Mouse (Mus musculus) ES-Bruce4 (cell line): ENCODE measurements around the gene Arfip1. TPM values are rescaled to one million over a fixed set of nuclear protein-coding genes. Genes with fewer than 3 reads are reported as not detected.
A peak's percentile ranks its signal among the peaks of the same experiment; 100 is the strongest.

ENCODE experiments used
- H3K27ac ChIP-seq: 2 replicates; pipeline ENCODE4 v1.5.1; 2012; ENCODE audit warnings: low read length, inconsistent platforms; ENCODE audit not compliant: insufficient read depth
- H3K27me3 ChIP-seq: 2 replicates; pipeline ENCODE4 v1.6.1; 2012; ENCODE audit warnings: mild to moderate bottlenecking, low read length, inconsistent platforms; ENCODE audit not compliant: control insufficient read depth, poor library complexity, insufficient read depth, severe bottlenecking
- H3K36me3 ChIP-seq: 2 replicates; pipeline ENCODE4 v1.6.1; 2012; ENCODE audit warnings: inconsistent platforms, mild to moderate bottlenecking, low read length, moderate library complexity; ENCODE audit not compliant: control insufficient read depth, poor library complexity, insufficient read depth, severe bottlenecking
- H3K4me1 ChIP-seq: one replicate; pipeline ENCODE4 v1.8.1; 2011; ENCODE audit warnings: low read length; ENCODE audit not compliant: control insufficient read depth, insufficient read depth
- H3K4me3 ChIP-seq: 2 replicates; pipeline ENCODE4 v1.5.1; 2011; ENCODE audit warnings: low read depth, mild to moderate bottlenecking, low read length
- H3K9ac ChIP-seq: 2 replicates; pipeline ENCODE4 v1.6.1; 2012; ENCODE audit warnings: low read depth, mild to moderate bottlenecking, inconsistent platforms; ENCODE audit not compliant: poor library complexity, severe bottlenecking
- H3K9me3 ChIP-seq: replicated peaks from 2 replicates; pipeline ENCODE4 v1.6.1; 2012; ENCODE audit warnings: mild to moderate bottlenecking, low read length, inconsistent platforms; ENCODE audit not compliant: control insufficient read depth, poor library complexity, insufficient read depth, severe bottlenecking
- CTCF ChIP-seq: IDR thresholded peaks from one replicate; pipeline ENCODE4 v1.8.1; 2011; ENCODE audit warnings: low read depth, low read length
- EP300 ChIP-seq: IDR thresholded peaks from 2 replicates; pipeline ENCODE4 v1.6.1; 2011; ENCODE audit warnings: low read depth, low read length; ENCODE audit not compliant: insufficient read depth
- POLR2A ChIP-seq: IDR thresholded peaks from one replicate; pipeline ENCODE4 v1.8.1; 2011; ENCODE audit warnings: low read length; ENCODE audit not compliant: insufficient read depth
- polyA plus RNA-seq: library from polyadenylated mRNA; stranded (reverse); fragments of >200 nt; gene quantifications from 2 replicates; pipeline ENCODE4 v1.2.4, GENCODE M21; 2011; ENCODE audit warnings: low read depth; ENCODE audit not compliant: missing spikeins, insufficient read depth, insufficient read length

Arfip1 gene
- polyA plus RNA-seq, 1 experiment, result 32.9 TPM

- Histone ChIP-seq H3K27me3 (peaks cover 13% of the 10 kb centered on the region), H3K4me1 (no peaks in the 10 kb centered on the region)
These were observed 101.3 kb downstream of the Arfip1 start for GRCm38 (mm10) chr3:84481104-84481503.

GRCm38 (mm10) chr3:84480006-84480897, 102.2 kb downstream of the Arfip1 start, which contains the start of gene Fhdc1:
Gene Fhdc1 (minus strand): TSS chr3:84480429.
- peak within 1 kb of the TSS; percentile 92 for H3K4me3 ChIP-seq
- H3K4me1 ChIP-seq, result no peaks in the 10 kb centered on the region
- H3K27me3 ChIP-seq, result peaks cover 13% of the 10 kb centered on the region
- no peak within 1 kb of the TSS for H3K27ac ChIP-seq
- no peak for TF ChIP-seq POLR2A
- TF ChIP-seq CTCF, result no peak
- TF ChIP-seq EP300, result peak; percentile 6; the same call in 1 of the 2 replicates
- H3K36me3 ChIP-seq, result no peaks in the 10 kb centered on the region
- H3K9ac ChIP-seq, result peak within 1 kb of the TSS; percentile 57
- no peaks in the 10 kb centered on the region for H3K9me3 ChIP-seq

More at GRCm38 (mm10) chr3:84481104-84481503, 101.3 kb downstream of the Arfip1 start:
- Histone ChIP-seq H3K27ac (no peak overlapping the region), H3K4me3 (no peak overlapping the region), H3K9me3 (no peaks in the 10 kb centered on the region), H3K36me3 (no peaks in the 10 kb centered on the region), H3K9ac (peak overlapping the region; percentile 57; the same call in 1 of the 2 replicates)
- no peak for TF ChIP-seq POLR2A
- no peak for TF ChIP-seq EP300
- TF ChIP-seq CTCF, result no peak

GRCm38 (mm10) chr3:84479293-84480005, 103.0 kb downstream of the Arfip1 start:
- no peaks in the 10 kb centered on the region for H3K9me3 ChIP-seq
- TF ChIP-seq EP300, result no peak
- no peak for TF ChIP-seq POLR2A
- TF ChIP-seq CTCF, result no peak
- H3K27me3 ChIP-seq, result peaks cover 13% of the 10 kb centered on the region
- no peaks in the 10 kb centered on the region for H3K36me3 ChIP-seq
- H3K4me1 ChIP-seq, result no peaks in the 10 kb centered on the region
- H3K4me3 ChIP-seq, result peak overlapping the region; percentile 92
- peak overlapping the region; percentile 57 for H3K9ac ChIP-seq
- H3K27ac ChIP-seq, result no peak overlapping the region

DNA sequence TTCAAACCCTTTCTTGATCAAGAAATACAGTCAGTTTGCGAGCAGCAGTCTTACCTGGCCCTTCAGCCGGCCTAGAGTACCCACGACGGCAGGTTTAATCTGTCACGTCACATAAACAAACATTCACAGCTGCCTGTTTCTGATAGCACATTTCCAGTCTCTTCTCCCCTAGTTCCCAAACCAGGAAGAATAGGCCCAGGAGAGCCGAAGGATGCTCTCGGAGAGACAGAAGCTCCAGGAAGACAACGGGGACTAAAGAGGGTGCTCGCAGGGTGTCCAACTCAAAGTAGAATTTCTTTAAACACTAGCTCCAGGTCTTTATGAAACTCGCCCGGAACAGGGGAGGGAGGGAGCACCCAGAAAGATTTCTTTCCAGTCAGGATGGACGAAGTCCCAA, 103.5 kb downstream of the Arfip1 start:
- no peak for TF ChIP-seq CTCF
- TF ChIP-seq EP300, result no peak
- peaks cover 13% of the 10 kb centered on the region for H3K27me3 ChIP-seq
- H3K36me3 ChIP-seq, result no peaks in the 10 kb centered on the region
- H3K4me3 ChIP-seq, result peak overlapping the region; percentile 92
- H3K27ac ChIP-seq, result no peak overlapping the region
- H3K9ac ChIP-seq, result peak overlapping the region; percentile 57
- no peaks in the 10 kb centered on the region for H3K4me1 ChIP-seq
- H3K9me3 ChIP-seq, result no peaks in the 10 kb centered on the region

DNA sequence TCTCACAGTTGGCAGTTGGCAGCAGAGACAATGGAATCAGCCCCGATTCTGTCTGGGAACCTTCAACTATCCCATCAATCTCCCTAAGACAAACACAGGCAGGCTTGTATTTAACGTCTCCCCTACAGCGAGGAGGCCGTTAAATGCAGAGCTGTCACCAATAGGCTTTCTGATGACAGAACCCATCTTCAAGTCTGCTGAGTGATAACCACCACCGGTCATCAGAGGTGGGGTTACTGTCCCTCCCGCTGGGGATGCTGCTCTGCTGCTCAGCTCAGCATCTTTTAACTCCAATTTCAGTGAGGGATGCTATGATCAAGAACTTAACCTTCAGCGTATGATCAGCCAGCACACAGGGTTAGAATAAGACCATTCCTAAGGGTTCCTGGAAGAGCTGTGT, 104.2 kb downstream of the Arfip1 start:
- Histone ChIP-seq H3K27ac (no peak overlapping the region), H3K36me3 (no peaks in the 10 kb centered on the region), H3K9ac (no peak overlapping the region), H3K27me3 (peaks cover 13% of the 10 kb centered on the region), H3K9me3 (no peaks in the 10 kb centered on the region), H3K4me1 (no peaks in the 10 kb centered on the region), H3K4me3 (no peak overlapping the region)
- TF ChIP-seq CTCF (no peak), EP300 (no peak)
